Mouse (Mus musculus) heart, postnatal 0 days (tissue): Measurements from ENCODE around the gene Uqcrq.

Experiments
- CTCF ChIP-seq: IDR thresholded peaks from 2 replicates; pipeline ENCODE4 v1.5.1; 2016; ENCODE audit warnings: antibody characterized with exemption, control low read depth, low read depth
- EP300 ChIP-seq: IDR thresholded peaks from 2 replicates; pipeline ENCODE4 v1.6.1; 2016; ENCODE audit warnings: antibody characterized with exemption, low read depth

DNA sequence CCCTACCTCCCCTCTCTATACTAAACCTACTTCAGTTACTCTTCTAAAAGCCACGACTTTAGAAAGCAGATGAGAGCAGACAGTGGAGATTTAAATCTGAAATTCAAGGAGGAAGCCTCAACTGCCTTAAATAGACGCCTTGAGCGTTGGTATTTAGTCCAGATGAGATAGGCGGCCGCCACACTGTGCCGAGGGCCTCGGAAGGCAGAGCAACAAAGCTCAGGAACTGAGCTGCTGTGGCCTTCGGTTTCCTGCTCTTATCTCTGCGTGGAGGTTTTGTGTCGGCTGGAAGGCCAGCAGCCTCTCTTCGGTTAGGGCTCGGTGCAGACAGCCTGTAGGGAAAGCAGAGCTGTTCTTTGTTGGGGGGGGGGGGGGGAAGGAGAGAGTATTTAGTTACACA is 11.3 kb upstream of the Uqcrq start:
- TF ChIP-seq CTCF, result no peak
- TF ChIP-seq EP300, result no peak
